Mouse (Mus musculus) gastrocnemius, postnatal 14 days (tissue): Measurements from ENCODE around the gene Arhgef28. TPM values are rescaled to one million over a fixed set of nuclear protein-coding genes. Genes with fewer than 3 reads are reported as not detected.

Experiments used
- DNase-seq: peaks from one replicate; pipeline ENCODE4 v3.0.0; 2021; ENCODE audit warnings: mixed read lengths
- intact Hi-C: fragments of 180-260 bp; cut with DNase I; formaldehyde crosslinking; loops from one replicate; pipeline ENCODE4 v1.15.1; 2025; ENCODE audit warnings: low total_unique reads
- total RNA-seq, 2 experiments: library from RNA; stranded (reverse); gene quantifications; 2 replicates each; pipeline ENCODE4 v1.2.3; 2021

The Arhgef28 gene
- total RNA-seq, 2 experiments from 2014 or later = 3.8 to 4.6 TPM

DNA sequence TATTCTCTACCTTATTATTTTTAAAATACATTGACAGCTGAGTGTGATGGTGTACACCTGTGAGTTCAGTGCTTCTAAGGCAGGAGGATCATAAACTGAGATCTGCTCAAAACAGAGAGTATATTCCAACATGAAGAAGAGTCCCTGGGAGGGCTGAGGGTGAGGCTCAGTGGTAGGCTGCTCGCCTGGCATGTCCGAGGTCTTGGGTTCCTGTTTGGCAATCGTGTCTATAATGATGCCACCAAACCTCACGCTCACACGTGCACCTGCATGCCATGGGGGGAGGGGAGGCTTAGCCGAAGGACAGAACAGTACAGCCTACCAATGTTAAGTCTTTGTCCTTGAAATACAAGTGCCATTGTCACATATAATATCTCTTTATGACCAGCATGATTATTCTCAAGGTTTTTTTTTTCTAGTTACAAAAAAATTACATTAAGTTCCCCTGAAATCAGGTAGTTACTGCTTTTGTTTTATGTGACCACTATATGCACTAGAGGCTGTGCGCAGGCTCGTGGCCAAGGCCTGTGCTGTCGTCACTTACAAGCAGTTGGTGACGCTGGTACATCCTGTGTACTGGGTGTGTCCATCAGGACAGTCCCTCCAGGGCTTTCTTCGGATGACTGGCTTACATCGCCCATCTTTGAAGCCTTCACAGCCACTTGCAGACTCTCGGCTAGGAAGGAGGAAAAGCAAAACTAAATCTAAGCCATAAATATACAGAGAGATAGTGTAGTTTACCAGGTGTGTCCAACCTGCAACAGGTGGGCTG, 264.1 kb downstream of the Arhgef28 start:
- intact Hi-C loops = no loop called here

DNA sequence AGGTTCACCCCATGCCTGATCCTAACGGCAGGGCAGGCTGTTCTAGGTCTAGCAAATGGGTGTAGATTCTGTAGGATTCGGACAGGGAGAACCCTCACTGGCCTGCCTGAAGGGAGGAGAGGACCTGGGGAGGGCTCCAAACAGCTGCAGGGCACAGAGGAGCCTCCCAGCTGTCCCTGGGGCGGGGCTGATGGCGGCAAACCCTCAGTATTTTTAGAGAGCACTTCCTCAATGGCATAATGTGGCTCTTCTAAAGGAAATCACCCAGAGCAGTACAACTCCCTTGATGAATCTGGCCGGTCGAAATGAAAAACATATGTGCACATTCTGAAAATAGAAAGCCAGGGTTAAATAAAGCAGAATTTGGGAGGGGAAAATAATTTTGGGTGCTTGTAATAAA, 265.1 kb downstream of the Arhgef28 start:
- peak; percentile 55 for DNase-seq
- intact Hi-C loops = no loop called here

More for the DNA sequence above, 264.1 kb downstream of the Arhgef28 start:
- DNase-seq = no peak

DNA sequence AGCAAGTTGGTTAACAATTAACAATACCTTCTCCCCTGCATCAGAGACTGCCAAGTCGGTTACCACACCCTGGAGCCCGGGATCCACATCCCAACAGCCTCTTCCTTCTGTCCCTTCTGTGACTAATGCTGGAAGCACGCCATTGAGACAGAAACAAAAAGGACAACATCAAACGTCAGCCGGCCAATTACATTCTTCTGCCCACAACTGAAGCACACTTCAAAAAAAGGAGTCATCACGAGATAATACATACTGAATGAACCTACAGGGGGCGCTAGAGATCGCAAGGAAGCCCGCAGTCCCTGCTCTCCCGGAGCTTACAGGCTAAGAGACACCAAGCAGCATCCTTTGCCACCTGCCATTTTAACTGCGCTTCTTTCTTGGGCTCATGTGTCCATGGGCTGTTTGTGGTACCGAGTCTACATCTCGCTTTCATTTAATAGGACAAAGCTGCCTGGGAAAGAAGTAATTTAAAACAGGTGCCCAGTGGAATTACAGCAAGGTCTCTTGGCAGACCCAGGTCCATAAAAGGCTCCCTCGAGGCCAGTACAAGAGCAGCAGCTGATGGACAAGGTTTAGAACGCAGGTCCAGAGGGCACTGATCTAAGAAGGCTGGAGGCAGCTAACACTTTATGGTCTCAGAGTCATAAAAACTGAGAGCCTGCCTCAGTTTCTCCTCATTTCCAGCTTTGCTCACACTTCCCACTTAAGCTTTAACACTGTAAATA, 266.6 kb downstream of the Arhgef28 start:
- no peak for DNase-seq
- intact Hi-C loops = loop anchor here (2.0 to 10.0 kb wide), 2 partner anchors 65 to 705 kb away; no protein-coding TSS in a partner anchor

DNA sequence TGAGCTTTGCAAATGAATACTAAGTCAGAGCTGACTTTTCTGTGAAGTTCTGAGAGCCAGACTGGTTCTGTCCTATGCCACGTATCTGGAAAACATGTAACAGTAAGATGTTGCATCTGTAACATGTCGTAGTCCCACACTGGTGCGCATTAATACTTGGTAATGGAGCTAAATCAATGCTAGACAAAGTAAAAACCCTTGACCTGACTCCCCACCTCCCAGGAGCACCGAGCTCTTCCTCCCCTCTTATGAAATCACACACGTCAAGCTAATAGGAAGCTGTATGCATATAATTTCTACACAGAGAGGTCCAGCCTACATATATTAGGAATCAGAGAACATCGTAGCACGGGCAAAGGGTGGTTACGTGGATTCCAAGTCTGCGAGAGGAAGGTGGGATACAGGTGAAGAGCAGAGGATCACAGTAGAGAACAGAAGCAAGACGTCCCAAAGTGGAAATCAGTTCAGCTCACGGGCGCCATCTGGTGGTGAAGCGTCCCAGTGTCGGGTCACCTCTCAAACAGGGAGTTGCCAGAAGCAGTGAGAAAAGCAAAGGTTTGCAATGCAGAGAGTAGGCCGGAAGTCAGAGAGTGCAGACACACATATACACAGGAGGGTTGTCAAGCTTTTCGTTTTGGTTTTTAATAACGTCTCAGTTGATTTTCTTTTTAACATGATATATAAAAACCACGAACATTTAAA, 267.5 kb downstream of the Arhgef28 start:
- intact Hi-C loops = loop anchor here (2.0 to 10.0 kb wide), 2 partner anchors 64 to 704 kb away; no protein-coding TSS in a partner anchor
- peak; percentile 86 for DNase-seq

DNA sequence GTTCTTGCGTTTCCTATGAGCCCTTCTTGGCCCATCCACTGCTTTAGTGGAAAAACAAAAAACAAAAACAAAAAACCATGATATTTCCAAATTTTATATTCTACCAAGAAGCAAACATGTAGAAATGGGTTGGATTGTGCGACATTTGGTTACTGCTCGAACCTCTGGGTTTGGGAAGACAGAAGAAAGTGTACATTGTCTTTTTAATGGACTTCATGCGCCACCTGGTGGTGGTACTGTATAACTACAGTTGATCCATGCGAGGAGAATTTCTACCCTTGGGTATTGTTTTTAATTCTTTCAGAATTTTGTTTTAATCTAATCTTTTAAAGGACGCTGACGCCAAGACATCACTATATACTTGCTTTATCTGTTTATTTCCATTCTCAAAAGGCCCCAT, 268.3 kb downstream of the Arhgef28 start:
- intact Hi-C loops = loop anchor here (2.0 to 10.0 kb wide), 2 partner anchors 63 to 703 kb away; no protein-coding TSS in a partner anchor
- DNase-seq = peak; percentile 54

DNA sequence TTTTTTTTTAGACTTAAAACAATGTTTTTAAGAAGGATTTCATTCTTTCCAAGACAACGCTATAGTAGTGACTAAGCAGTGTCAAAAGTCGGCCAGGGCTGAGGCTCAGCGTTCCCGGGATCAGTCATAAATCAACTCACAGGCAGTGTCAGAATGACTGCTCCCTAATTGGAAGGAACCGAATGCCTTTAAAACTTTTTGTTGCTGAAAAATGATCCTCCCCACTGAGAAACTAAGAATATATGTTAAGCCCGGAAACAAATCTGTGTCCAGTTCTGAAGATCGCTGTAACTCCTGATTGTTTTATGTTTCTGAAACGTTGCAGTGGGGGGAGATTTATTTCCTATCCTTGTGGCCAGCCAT, 278.1 kb downstream of the Arhgef28 start:
- no peak for DNase-seq
- intact Hi-C loops = no loop called here

DNA sequence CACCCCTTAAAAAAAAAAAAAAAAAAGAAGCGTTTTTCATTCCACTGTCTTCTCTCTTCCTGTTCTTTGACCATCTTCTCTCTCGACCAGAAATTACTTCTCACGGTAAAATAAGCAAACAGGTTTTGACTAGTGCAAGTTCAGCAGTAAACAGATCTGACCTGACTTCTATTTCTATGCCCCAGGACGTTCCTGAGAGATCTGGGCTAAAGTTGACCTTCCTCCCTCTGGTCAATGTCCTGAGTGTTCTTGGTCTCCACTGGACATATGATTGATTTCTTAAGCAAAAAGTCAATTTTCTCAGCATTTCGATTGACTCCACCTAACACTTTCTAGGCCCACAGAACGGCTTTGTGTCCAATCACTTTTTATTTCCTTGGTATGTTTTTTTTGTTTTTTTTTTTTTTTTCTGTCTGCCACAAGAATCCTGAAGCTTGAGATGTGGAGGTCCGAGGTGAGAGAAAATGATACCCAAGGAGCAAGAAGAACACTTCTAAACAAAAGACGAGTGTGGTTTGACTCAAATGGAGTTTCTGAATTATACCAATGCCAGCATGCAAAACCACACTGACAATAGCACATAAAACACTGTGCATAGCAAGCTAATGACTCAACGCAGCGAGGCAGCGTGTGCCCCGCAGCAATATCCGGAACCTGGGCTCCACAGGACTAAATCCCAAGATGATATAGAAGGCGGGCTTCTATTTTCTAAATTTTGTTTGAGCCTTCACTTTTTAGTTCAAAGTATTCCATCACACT, 278.7 kb downstream of the Arhgef28 start:
- no peak for DNase-seq
- intact Hi-C loops = no loop called here

DNA sequence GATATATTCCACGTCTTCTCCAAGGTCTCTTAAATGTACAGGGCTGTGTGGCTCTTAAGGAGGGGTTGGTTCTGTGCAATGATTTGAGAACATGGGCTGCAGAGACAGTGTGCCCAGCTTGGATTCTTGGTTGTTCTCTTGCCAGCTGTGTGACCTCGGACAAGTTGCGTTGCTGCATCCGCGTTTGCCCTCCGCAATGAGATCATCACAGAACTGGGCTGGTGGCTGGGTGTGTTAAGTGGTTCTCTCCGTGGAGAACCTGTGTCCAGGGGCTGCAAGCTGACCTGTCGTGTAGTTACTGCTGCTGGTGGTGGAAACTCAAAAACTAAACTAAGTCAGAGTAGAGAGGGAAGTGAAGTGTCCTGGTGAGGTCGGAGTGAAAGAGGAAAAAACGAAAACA, 279.9 kb downstream of the Arhgef28 start:
- intact Hi-C loops = no loop called here
- DNase-seq = no peak

DNA sequence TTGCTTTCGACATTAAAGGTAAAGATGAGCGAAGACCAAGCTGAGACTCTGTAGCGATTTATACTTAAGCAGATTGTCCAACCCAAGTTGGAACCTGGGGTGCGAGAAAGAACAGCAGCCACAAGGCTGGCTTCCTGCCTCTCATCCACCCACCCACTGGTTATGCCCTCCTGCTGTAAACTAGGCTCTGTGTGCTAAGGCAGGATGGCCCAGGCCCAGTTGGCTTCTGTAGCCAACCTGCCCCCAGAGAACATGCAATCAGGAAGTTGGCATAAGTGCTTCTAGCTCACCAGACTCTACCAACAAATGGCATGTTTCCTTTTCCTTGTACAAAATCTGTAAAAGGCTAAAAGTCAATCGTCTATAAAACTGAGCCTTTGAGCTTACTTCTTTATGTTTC, 283.2 kb downstream of the Arhgef28 start:
- DNase-seq = no peak
- intact Hi-C loops = no loop called here

DNA sequence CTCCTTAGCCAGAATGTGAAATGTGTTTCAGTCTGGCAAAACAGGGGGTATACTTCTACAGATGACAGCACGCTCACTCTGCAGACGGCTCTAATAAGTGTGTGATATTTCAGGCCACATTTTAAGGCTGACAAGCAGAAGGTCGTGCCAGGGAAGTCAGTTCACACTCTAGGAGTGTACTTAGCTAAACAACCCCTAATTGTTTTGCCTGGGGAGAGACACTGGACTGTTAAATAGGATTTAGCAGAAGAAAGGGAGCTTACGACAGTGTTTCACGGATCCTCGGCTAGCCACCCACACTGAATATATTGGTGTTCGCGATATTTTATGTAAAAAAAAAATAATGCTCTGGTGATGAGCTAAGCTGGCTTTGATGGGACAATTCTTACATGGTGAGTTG, 286.6 kb downstream of the Arhgef28 start:
- intact Hi-C loops = no loop called here
- no peak for DNase-seq

DNA sequence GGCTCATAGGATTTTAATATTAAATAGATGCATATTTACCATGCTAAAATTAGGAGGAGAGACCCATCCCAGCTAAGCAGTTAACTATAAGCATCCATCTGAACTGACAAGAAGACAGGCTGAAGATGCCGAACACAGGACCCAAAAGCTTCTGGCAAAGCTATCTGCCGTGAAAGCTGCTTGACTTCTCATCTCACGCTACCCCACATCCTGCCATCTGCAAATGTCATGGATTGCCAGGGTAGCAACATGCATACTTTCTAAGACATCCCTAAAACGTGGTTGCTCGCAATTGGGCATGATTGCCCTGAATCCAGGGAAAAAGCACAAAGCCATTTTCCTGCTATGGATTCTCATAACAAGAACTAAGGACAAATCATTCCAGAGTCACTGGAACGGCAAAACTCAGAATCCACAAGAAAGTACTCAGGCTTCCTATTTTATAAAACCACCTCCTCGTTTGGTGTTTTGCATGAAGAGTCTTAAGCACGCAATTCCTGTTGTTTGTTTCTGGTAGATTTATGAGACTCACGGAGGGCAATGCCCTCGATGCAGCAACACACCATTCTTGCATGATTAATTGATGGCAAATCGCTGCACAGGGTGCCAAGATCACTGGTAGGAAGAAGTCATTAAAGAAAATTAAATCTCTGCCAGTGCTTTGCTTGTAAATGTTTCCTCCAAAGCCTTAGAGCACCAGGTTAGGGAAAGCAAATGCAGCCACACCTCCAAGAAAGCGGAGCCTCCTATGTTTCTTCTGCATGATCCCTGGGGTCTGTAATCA, 287.9 kb downstream of the Arhgef28 start:
- no peak for DNase-seq
- intact Hi-C loops = no loop called here

DNA sequence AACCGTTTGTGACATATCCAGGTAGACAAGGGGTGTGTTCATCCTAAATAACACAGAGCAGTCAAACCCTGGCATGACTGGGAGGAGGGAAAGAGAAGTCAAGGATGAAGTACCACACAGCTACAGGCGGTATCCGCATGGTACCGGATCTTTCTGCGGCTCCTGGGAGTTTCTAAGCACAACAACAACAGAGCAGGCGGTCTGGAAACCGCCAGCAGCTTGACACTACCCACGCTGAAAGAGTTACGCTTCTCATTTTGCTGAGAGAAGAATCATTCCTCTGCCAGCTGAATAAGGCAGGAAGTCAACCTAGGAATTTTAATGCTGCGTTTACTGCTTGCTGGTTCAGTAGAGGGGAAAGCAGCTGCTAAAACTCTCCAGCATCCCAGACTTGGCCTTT, 295.2 kb downstream of the Arhgef28 start:
- intact Hi-C loops = no loop called here

DNA sequence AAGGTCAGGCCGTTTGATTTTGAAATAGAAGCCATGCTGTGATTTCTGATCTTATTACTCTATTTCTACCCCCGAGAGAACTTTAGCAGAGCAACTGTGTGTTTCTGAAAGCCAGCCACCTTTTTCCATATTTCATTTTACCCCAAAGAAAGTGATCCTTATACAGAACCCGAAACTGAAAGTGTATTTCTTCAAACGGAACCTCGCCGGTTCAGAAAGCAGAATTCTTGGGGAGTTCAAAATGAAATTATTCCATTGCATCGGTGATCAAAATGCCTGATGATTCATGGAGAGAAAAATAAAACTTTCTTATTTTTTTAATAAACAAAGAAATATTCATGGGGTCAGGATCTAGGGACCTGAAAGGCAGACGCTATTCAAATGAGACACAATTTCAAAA, 303.4 kb downstream of the Arhgef28 start:
- no peak for DNase-seq
- intact Hi-C loops = no loop called here

More for the DNA sequence above, 295.2 kb downstream of the Arhgef28 start:
- DNase-seq = no peak

DNA sequence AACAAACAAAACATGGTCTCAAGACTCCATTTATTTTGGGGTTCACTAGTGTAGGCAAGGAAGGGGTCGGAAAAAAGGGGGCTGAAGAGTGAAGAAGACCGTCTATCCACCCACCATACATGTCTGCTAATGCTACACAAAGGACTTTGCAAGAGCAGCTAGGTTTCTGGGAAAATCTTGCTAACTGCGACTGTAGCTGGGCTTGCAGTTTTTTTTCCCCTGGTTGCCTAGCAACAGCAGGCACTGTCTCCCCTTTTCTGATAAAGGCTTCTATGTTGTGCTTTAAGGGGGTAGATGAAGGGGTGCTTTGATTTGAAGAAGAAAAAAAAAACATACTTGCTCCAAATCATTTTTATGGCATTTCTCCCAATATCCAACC, 305.9 kb downstream of the Arhgef28 start:
- intact Hi-C loops = no loop called here
- no peak for DNase-seq

DNA sequence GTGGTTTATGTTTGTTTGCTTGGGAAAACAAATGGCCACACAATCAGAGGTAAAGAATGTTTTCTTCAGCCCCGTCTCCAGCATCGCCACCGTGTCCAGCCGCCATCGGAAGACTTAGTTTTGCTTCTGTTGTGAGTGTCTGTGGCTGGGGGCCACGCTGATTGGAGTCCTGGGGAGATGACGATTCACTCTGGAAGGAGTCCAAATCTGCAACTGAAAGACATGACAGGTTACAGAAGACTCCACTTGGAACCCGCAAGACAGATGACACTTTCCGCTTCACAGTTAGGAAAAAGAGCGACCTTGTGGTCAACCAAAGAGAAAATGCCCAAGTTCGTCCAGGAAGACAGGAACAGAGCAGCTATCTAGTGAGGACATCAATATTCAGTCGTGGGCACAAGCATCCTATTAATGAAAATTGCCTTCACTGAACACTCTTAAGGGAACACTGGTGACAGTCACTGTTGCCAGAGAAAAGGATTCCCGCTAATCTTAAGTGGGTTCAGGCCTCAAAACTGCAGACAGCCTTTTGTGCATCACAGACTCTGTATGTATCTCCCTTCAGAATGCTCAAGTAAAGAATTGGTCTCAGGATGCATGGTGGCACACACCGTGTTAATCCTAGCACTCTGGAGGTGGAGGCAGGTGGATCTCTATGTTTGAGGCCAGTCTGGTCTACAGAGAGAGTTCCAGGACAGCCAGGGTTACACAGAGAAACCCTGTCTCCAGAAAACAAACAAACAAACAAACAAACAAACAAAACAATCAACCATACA, 306.4 kb downstream of the Arhgef28 start:
- DNase-seq = no peak
- intact Hi-C loops = no loop called here

DNA sequence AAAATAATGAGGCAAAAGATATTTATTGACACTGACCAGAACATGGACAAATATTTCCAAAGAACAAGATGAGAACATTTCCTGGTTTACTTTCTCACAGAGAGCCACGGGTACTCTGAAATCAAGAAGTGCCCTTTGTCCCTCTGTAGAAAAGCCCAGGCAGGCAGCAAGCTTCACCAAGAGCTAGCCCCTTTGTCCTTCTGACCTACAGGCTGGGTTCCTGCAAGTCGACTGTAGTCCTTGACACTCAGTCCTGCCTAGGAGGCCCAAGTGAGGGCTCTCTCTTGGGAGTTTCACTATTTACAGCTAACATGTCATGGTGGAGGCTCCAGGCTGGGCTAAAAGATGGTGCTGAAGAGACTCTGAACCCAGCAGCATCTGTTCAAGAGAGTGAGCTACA, 307.6 kb downstream of the Arhgef28 start:
- DNase-seq = no peak
- intact Hi-C loops = no loop called here

DNA sequence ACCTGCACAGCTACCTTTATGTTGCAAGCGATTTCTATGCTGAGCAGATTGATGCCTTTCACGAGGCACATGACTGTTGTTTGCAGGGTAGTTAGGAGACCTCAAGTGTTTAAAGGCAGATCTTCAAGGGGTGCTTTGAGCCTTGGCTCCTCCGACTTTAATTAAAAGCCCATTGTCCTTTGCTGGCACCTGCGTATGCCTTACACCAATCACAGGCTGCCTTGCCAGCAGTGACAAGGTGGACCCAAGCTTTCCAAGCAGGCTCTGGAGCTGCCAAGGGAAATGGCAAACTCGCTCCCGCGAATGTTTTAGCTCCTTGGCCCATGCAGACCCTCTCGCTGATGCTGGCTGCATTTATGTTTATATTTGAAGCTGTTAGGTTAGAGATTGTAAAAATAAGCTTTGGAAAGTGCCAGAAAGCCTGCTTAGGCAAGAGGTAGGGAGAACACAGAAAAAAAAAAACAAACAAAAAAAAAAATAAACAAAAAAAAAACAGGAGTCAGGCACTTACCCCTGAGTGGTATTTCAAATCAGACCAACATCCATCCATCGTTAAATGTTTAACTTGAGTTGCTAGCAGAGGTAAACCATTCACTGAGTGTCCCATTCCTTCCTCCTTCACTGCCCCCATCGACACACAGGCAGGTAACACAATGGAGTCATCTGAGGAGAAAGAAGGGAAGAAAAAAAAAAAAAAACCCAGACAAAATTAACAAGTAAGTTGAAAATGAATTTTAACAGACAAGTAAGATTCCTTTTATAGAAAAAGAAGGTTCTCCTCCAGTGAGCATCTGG, 313.0 kb downstream of the Arhgef28 start:
- DNase-seq = no peak
- intact Hi-C loops = no loop called here
